Comparison of ENCODE assay signal across 23 mouse cellular contexts in genomic region chr19:21183028-21183427, GRCm38 (mm10).
DNase-seq lines count a peak whose midpoint lies in the region; ATAC-seq lines count a peak whose summit lies in the region.
"Had no signal": no experiment of that assay in that cellular context is flagged by ENCODE, and none has a peak within 500 bp of the region (broad histone marks: within the 10 kb centered on the region; RNA-seq: fewer than 3 reads in every experiment).

No protein-coding gene starts in this region.

- H3K4me1 ChIP-seq in midbrain, embryonic 11.5 days (ENCODE audit: control insufficient read depth, insufficient read depth, low read length) = no peaks in the 10 kb centered on the region
- H3K4me1 ChIP-seq in midbrain, embryonic 15.5 days = no peaks in the 10 kb centered on the region
- no peaks in the 10 kb centered on the region; the same call in 1 of the 2 replicates for H3K4me1 ChIP-seq in midbrain, embryonic 12.5 days
- no peaks in the 10 kb centered on the region for H3K4me1 ChIP-seq in midbrain, embryonic 14.5 days (ENCODE audit: control insufficient read depth, insufficient read depth, low read length)
- no peaks in the 10 kb centered on the region for H3K4me1 ChIP-seq in intestine, embryonic 15.5 days (replicated peaks)

- 72% methylated on average over 4 of the region's 4 CpGs for WGBS in midbrain, embryonic 11.5 days
- 62% methylated on average over 4 of the region's 4 CpGs for WGBS in midbrain, embryonic 15.5 days
- 74% methylated on average over 4 of the region's 4 CpGs for WGBS in midbrain, embryonic 12.5 days
- 55% methylated on average over 4 of the region's 4 CpGs for WGBS in midbrain, embryonic 14.5 days
- 85% methylated on average over 4 of the region's 4 CpGs for WGBS in intestine, embryonic 15.5 days

- H3K9me3 ChIP-seq in midbrain, embryonic 11.5 days (ENCODE audit: control insufficient read depth, low read length) = no peaks in the 10 kb centered on the region; the same call in 1 of the 2 replicates
- H3K9me3 ChIP-seq in midbrain, embryonic 15.5 days = no peaks in the 10 kb centered on the region
- H3K9me3 ChIP-seq in midbrain, embryonic 12.5 days = no peaks in the 10 kb centered on the region
- H3K9me3 ChIP-seq in midbrain, embryonic 14.5 days (ENCODE audit: control insufficient read depth, low read length) = no peaks in the 10 kb centered on the region
- H3K9me3 ChIP-seq in intestine, embryonic 15.5 days = no peaks in the 10 kb centered on the region
- H3K9me3 ChIP-seq: G1E had no signal

- H3K27me3 ChIP-seq in midbrain, embryonic 11.5 days (ENCODE audit: control insufficient read depth, insufficient read depth, low read length) = no peaks in the 10 kb centered on the region
- no peaks in the 10 kb centered on the region for H3K27me3 ChIP-seq in midbrain, embryonic 15.5 days (replicated peaks)
- no peaks in the 10 kb centered on the region for H3K27me3 ChIP-seq in midbrain, embryonic 12.5 days
- H3K27me3 ChIP-seq in midbrain, embryonic 14.5 days (ENCODE audit: control insufficient read depth, insufficient read depth, low read length) = no peaks in the 10 kb centered on the region
- no peaks in the 10 kb centered on the region for H3K27me3 ChIP-seq in intestine, embryonic 15.5 days (replicated peaks)
- H3K27me3 ChIP-seq: CH12.LX, Patski had no signal

- ATAC-seq in midbrain, embryonic 11.5 days (ENCODE audit: low FRiP score) = 0 out of 2 replicates have a peak, but pooled peaks have one; percentile 48
- ATAC-seq in midbrain, embryonic 15.5 days (replicated peaks) = no peak
- ATAC-seq in midbrain, embryonic 12.5 days (ENCODE audit: low FRiP score, low read depth) = peak; percentile 55; the same call in 1 of the 2 replicates
- no peak for ATAC-seq in midbrain, embryonic 14.5 days (ENCODE audit: low FRiP score, low TSS enrichment)
- ATAC-seq in intestine, embryonic 15.5 days = no peak
- ATAC-seq: activated CD4-positive, CD25-positive, alpha-beta regulatory T cell, adult 4 months; CD4-positive, CD25-positive, alpha-beta regulatory T cell, adult 4 months; Patski had no signal

- no peak overlapping the region for H3K27ac ChIP-seq in midbrain, embryonic 11.5 days (ENCODE audit: low read depth, low read length)
- H3K27ac ChIP-seq in midbrain, embryonic 15.5 days = no peak overlapping the region
- no peak overlapping the region for H3K27ac ChIP-seq in midbrain, embryonic 12.5 days (replicated peaks)
- H3K27ac ChIP-seq in midbrain, embryonic 14.5 days (replicated peaks; ENCODE audit: low read depth, low read length) = no peak overlapping the region
- H3K27ac ChIP-seq in intestine, embryonic 15.5 days = no peak overlapping the region

- DNase-seq in midbrain, embryonic 11.5 days (ENCODE audit: low spot score, missing footprints) = peak; percentile 81
- DNase-seq in midbrain, embryonic 14.5 days = no peak
- peak; percentile 18 for DNase-seq in retina, postnatal 1 day
- DNase-seq in retina, embryonic 14.5 days (ENCODE audit: low spot score) = no peak
- peak; percentile 36 for DNase-seq in Muller cell, postnatal 12 days (ENCODE audit: inconsistent ontology term)
- DNase-seq: adrenal gland, adult 2 months; adrenal gland, adult 8-10 months; adrenal gland, postnatal 10 days; adrenal gland, postnatal 14 days; adrenal gland, postnatal 25 days; adrenal gland, postnatal 36 days; B cell, adult 2 months; cerebellum, adult 11 months; cerebellum, adult 11-12 months; cerebellum, adult 18-20 months had no signal

- H3K4me2 ChIP-seq in midbrain, embryonic 11.5 days = no peak overlapping the region
- H3K4me2 ChIP-seq in midbrain, embryonic 15.5 days = no peak overlapping the region
- no peak overlapping the region for H3K4me2 ChIP-seq in midbrain, embryonic 12.5 days (replicated peaks)
- no peak overlapping the region for H3K4me2 ChIP-seq in midbrain, embryonic 14.5 days (ENCODE audit: low read length)
- no peak overlapping the region for H3K4me2 ChIP-seq in intestine, embryonic 15.5 days (replicated peaks)

- no peak overlapping the region for H3K4me3 ChIP-seq in midbrain, embryonic 11.5 days (ENCODE audit: low read depth, low read length)
- H3K4me3 ChIP-seq in midbrain, embryonic 15.5 days = no peak overlapping the region
- H3K4me3 ChIP-seq in midbrain, embryonic 12.5 days = no peak overlapping the region
- H3K4me3 ChIP-seq in midbrain, embryonic 14.5 days (replicated peaks; ENCODE audit: low read depth, low read length) = no peak overlapping the region
- H3K4me3 ChIP-seq in intestine, embryonic 15.5 days (replicated peaks) = no peak overlapping the region

- no peak overlapping the region for H3K9ac ChIP-seq in midbrain, embryonic 11.5 days (ENCODE audit: low read length)
- H3K9ac ChIP-seq in midbrain, embryonic 15.5 days = no peak overlapping the region
- H3K9ac ChIP-seq in midbrain, embryonic 12.5 days (replicated peaks) = no peak overlapping the region
- H3K9ac ChIP-seq in midbrain, embryonic 14.5 days (replicated peaks; ENCODE audit: low read length) = no peak overlapping the region
- H3K9ac ChIP-seq in intestine, embryonic 15.5 days = no peak overlapping the region

- H3K36me3 ChIP-seq in midbrain, embryonic 11.5 days (ENCODE audit: control insufficient read depth, insufficient read depth, low read length) = no peaks in the 10 kb centered on the region
- H3K36me3 ChIP-seq in midbrain, embryonic 15.5 days (replicated peaks) = no peaks in the 10 kb centered on the region
- H3K36me3 ChIP-seq in midbrain, embryonic 12.5 days = no peaks in the 10 kb centered on the region
- H3K36me3 ChIP-seq in midbrain, embryonic 14.5 days (ENCODE audit: control insufficient read depth, insufficient read depth, low read length) = no peaks in the 10 kb centered on the region
- H3K36me3 ChIP-seq in intestine, embryonic 15.5 days = no peaks in the 10 kb centered on the region
- H3K36me3 ChIP-seq: G1E had no signal

Comparison
In these comparisons a context has a peak if more than half of its experiments do, and no peak if none do; other contexts are left out.
1. ATAC-seq: peak in midbrain, embryonic 11.5 days (single experiment) and midbrain, embryonic 12.5 days (single experiment); none in midbrain, embryonic 15.5 days (single experiment), midbrain, embryonic 14.5 days (single experiment) and intestine, embryonic 15.5 days (single experiment).
2. DNase-seq: peak in midbrain, embryonic 11.5 days (single experiment), retina, postnatal 1 day (single experiment) and Muller cell, postnatal 12 days (single experiment); none in midbrain, embryonic 14.5 days (single experiment) and retina, embryonic 14.5 days (single experiment).